Mouse (Mus musculus): ENCODE results near the gene Psmb6.

Psmb6 gene

DNA sequence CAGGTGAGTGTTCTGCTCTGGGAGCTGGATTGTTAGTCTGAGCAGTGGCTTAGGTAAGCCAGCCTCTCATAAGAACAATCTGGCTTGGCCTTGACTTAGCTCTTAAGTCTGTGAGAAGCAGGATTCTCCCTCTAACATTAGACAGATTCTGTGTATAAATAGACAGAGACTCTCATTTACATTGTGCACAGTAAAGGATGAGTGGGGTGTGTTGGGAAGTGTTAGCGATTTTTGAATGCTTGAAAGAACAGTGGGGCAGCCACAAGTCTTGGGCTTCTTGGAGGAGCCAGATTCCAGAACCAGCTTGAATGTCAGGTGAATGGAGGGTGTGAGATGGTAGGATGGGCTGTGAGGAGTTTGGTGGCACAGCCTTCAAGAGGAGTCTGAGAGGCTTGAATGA lies 46.5 kb downstream of the Psmb6 start:
- DNase-seq = no peak

DNA sequence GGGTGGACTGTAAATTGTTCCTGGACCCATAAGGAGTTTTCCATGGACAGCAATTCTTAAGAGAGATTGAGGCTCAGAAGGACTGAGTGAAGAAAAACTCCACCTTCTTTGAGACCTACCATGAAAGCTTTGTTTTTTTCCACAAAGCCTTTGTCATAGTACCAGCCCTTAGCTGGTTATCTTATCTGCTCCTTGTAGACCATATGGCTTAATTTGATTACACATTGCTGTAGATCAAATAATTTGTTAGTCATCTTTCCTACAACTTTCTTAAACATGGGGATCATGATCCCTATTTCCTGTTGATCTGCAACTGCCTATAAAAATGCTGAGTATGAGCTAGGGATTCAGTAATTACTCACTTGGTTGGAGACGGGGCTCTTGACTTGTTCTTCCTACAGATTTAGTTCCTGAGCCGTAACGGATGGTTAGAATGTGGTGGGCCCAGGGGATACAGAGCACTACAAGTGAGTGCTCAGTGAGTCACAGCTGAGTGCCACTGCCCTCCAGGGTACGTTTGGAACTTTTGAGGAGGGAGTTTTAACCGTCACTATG lies 47.3 kb downstream of the Psmb6 start:
- no peak for DNase-seq

DNA sequence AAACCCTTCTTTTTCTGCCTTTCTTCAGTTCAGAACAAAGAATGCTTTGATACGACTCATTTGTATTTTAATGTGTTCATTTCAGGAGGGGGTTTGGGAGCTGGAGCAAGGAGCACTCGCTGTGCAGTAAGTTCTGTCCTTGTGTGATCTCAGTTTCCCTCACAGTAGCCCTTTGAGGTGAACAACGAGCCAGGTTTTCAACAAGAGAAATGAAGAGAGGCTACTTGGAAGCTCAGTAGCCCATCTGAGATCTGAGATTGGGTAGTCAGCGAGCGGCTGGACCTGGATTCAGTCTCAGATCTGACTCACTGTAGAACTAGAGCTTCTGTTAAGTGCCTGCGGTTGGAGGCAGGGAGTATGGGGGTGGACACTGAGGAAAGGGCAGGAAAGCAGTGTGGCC lies 48.7 kb downstream of the Psmb6 start:
- no peak for DNase-seq

GRCm38 (mm10) chr11:70577201-70577600 lies 52.0 kb downstream of the Psmb6 start:
- peak; percentile 34 to 60 for DNase-seq

Data from lung, adult 18-20 months (tissue).